Mouse (Mus musculus) liver, postnatal 0 days (tissue): Measurements from ENCODE around the gene Elmo2.

Source experiments
- CTCF ChIP-seq: sonication (generic); IDR thresholded peaks from 2 replicates; pipeline ENCODE4 v1.5.1; 2016; ENCODE audit warnings: antibody characterized with exemption, low read depth
- EP300 ChIP-seq: IDR thresholded peaks from 2 replicates; pipeline ENCODE4 v1.6.1; 2016; ENCODE audit warnings: antibody characterized with exemption, low read depth, mild to moderate bottlenecking

GRCm38 (mm10) chr2:165263861-165264260, 62.4 kb downstream of the Elmo2 start:
- TF ChIP-seq CTCF = no peak
- TF ChIP-seq EP300 = no peak
